Mouse (Mus musculus): ENCODE measurements around the gene Cped1. TPM values are rescaled to one million over a fixed set of nuclear protein-coding genes. Genes with fewer than 3 reads are reported as not detected.

Gene Cped1
- polyA plus RNA-seq, 1 experiment from 2014 or later: 3.2 TPM

- H3K36me3 ChIP-seq (ENCODE audit: control insufficient read depth, insufficient read depth): no peaks in the 10 kb centered on the region
- no peaks in the 10 kb centered on the region for H3K9me3 ChIP-seq (ENCODE audit: control insufficient read depth, low read length)
- H3K27me3 ChIP-seq (replicated peaks; ENCODE audit: control insufficient read depth, insufficient read depth, low read length): no peaks in the 10 kb centered on the region
- H3K4me2 ChIP-seq (ENCODE audit: low read length): no peak overlapping the region
- ATAC-seq: no peak
- WGBS: 87% methylated on average over 3 of the region's 3 CpGs
- H3K27ac ChIP-seq (ENCODE audit: low read length): no peak overlapping the region
- H3K4me3 ChIP-seq (replicated peaks; ENCODE audit: low read length): no peak overlapping the region
- H3K4me1 ChIP-seq (replicated peaks; ENCODE audit: control insufficient read depth, insufficient read depth, low read length): no peaks in the 10 kb centered on the region
- no peak overlapping the region for H3K9ac ChIP-seq (replicated peaks; ENCODE audit: low read depth, low read length)
Observed at GRCm38 (mm10) chr6:22198603-22199002, 212.9 kb downstream of the Cped1 start.

- WGBS: 88% methylated on average over 2 of the region's 2 CpGs
- ATAC-seq: no peak
- no peaks in the 10 kb centered on the region for H3K4me1 ChIP-seq (replicated peaks; ENCODE audit: control insufficient read depth, insufficient read depth, low read length)
- no peaks in the 10 kb centered on the region for H3K27me3 ChIP-seq (replicated peaks; ENCODE audit: control insufficient read depth, insufficient read depth, low read length)
- no peak overlapping the region for H3K4me2 ChIP-seq (ENCODE audit: low read length)
- no peaks in the 10 kb centered on the region for H3K9me3 ChIP-seq (ENCODE audit: control insufficient read depth, low read length)
- no peaks in the 10 kb centered on the region for H3K36me3 ChIP-seq (ENCODE audit: control insufficient read depth, insufficient read depth)
- H3K27ac ChIP-seq (ENCODE audit: low read length): no peak overlapping the region
- no peak overlapping the region for H3K4me3 ChIP-seq (replicated peaks; ENCODE audit: low read length)
- H3K9ac ChIP-seq (replicated peaks; ENCODE audit: low read depth, low read length): no peak overlapping the region
Observed at GRCm38 (mm10) chr6:22199473-22199872, 213.8 kb downstream of the Cped1 start.

- no peaks in the 10 kb centered on the region for H3K36me3 ChIP-seq (ENCODE audit: control insufficient read depth, insufficient read depth)
- H3K27ac ChIP-seq (ENCODE audit: low read length): no peak overlapping the region
- no peak for ATAC-seq
- H3K9ac ChIP-seq (replicated peaks; ENCODE audit: low read depth, low read length): no peak overlapping the region
- H3K9me3 ChIP-seq (ENCODE audit: control insufficient read depth, low read length): no peaks in the 10 kb centered on the region
- peaks cover 3% of the 10 kb centered on the region for H3K4me1 ChIP-seq (replicated peaks; ENCODE audit: control insufficient read depth, insufficient read depth, low read length)
- H3K4me2 ChIP-seq (ENCODE audit: low read length): no peak overlapping the region
- H3K27me3 ChIP-seq (replicated peaks; ENCODE audit: control insufficient read depth, insufficient read depth, low read length): no peaks in the 10 kb centered on the region
- 92% methylated on average over 3 of the region's 3 CpGs for WGBS
- no peak overlapping the region for H3K4me3 ChIP-seq (replicated peaks; ENCODE audit: low read length)
Observed at GRCm38 (mm10) chr6:22200133-22200532, 214.4 kb downstream of the Cped1 start.

- peaks cover 15% of the 10 kb centered on the region for H3K4me1 ChIP-seq (replicated peaks; ENCODE audit: control insufficient read depth, insufficient read depth, low read length)
- WGBS: 56% methylated on average over 3 of the region's 3 CpGs
- no peaks in the 10 kb centered on the region for H3K9me3 ChIP-seq (ENCODE audit: control insufficient read depth, low read length)
- no peak overlapping the region for H3K9ac ChIP-seq (replicated peaks; ENCODE audit: low read depth, low read length)
- ATAC-seq: peak; percentile 65
- no peak overlapping the region for H3K27ac ChIP-seq (ENCODE audit: low read length)
- no peaks in the 10 kb centered on the region for H3K27me3 ChIP-seq (replicated peaks; ENCODE audit: control insufficient read depth, insufficient read depth, low read length)
- no peaks in the 10 kb centered on the region for H3K36me3 ChIP-seq (ENCODE audit: control insufficient read depth, insufficient read depth)
- no peak overlapping the region for H3K4me3 ChIP-seq (replicated peaks; ENCODE audit: low read length)
- H3K4me2 ChIP-seq (ENCODE audit: low read length): no peak overlapping the region
Observed at GRCm38 (mm10) chr6:22201879-22202278, 216.2 kb downstream of the Cped1 start.

GRCm38 (mm10) chr6:22205030-22205750 is 219.5 kb downstream of the Cped1 start:
- peak overlapping the region; percentile 54 for H3K4me2 ChIP-seq (ENCODE audit: low read length)
- no peaks in the 10 kb centered on the region for H3K9me3 ChIP-seq (ENCODE audit: control insufficient read depth, low read length)
- peak; percentile 70 for ATAC-seq
- peaks cover 15% of the 10 kb centered on the region for H3K4me1 ChIP-seq (replicated peaks; ENCODE audit: control insufficient read depth, insufficient read depth, low read length)
- H3K27me3 ChIP-seq (replicated peaks; ENCODE audit: control insufficient read depth, insufficient read depth, low read length): no peaks in the 10 kb centered on the region
- H3K4me3 ChIP-seq (replicated peaks; ENCODE audit: low read length): peak overlapping the region; percentile 25
- no peak overlapping the region; the same call in 1 of the 2 replicates for H3K27ac ChIP-seq (ENCODE audit: low read length)
- H3K36me3 ChIP-seq (ENCODE audit: control insufficient read depth, insufficient read depth): no peaks in the 10 kb centered on the region
- WGBS: 44% methylated on average over 12 of the region's 12 CpGs
- no peak overlapping the region; the same call in 1 of the 2 replicates for H3K9ac ChIP-seq (replicated peaks; ENCODE audit: low read depth, low read length)

- Histone ChIP-seq H3K4me3 (replicated peaks; ENCODE audit: low read length) (peak overlapping the region; percentile 25), H3K27ac (ENCODE audit: low read length) (peak overlapping the region; percentile 66), H3K4me2 (ENCODE audit: low read length) (peak overlapping the region; percentile 54)
Observed at GRCm38 (mm10) chr6:22205751-22206121, 220.0 kb downstream of the Cped1 start.

GRCm38 (mm10) chr6:22206179-22206578 is 220.5 kb downstream of the Cped1 start:
- Histone ChIP-seq H3K36me3 (ENCODE audit: control insufficient read depth, insufficient read depth) (no peaks in the 10 kb centered on the region), H3K9me3 (ENCODE audit: control insufficient read depth, low read length) (no peaks in the 10 kb centered on the region), H3K4me1 (replicated peaks; ENCODE audit: control insufficient read depth, insufficient read depth, low read length) (peaks cover 15% of the 10 kb centered on the region), H3K4me3 (replicated peaks; ENCODE audit: low read length) (peak overlapping the region; percentile 25), H3K27ac (ENCODE audit: low read length) (peak overlapping the region; percentile 66), H3K9ac (replicated peaks; ENCODE audit: low read depth, low read length) (no peak overlapping the region; the same call in 1 of the 2 replicates), H3K4me2 (ENCODE audit: low read length) (peak overlapping the region; percentile 54), H3K27me3 (replicated peaks; ENCODE audit: control insufficient read depth, insufficient read depth, low read length) (no peaks in the 10 kb centered on the region)
- peak; percentile 67 for ATAC-seq
- WGBS: 62% methylated on average over 14 of the region's 14 CpGs

More at GRCm38 (mm10) chr6:22205751-22206121, 220.0 kb downstream of the Cped1 start:
- WGBS: 41% methylated on average over 7 of the region's 7 CpGs
- Histone ChIP-seq H3K9me3 (ENCODE audit: control insufficient read depth, low read length) (no peaks in the 10 kb centered on the region), H3K36me3 (ENCODE audit: control insufficient read depth, insufficient read depth) (no peaks in the 10 kb centered on the region), H3K4me1 (replicated peaks; ENCODE audit: control insufficient read depth, insufficient read depth, low read length) (peaks cover 15% of the 10 kb centered on the region), H3K9ac (replicated peaks; ENCODE audit: low read depth, low read length) (no peak overlapping the region; the same call in 1 of the 2 replicates), H3K27me3 (replicated peaks; ENCODE audit: control insufficient read depth, insufficient read depth, low read length) (no peaks in the 10 kb centered on the region)
- peak; percentile 56 for ATAC-seq

GRCm38 (mm10) chr6:22206630-22207293 is 221.0 kb downstream of the Cped1 start:
- ATAC-seq: peak; percentile 66

GRCm38 (mm10) chr6:22212158-22212557 is 226.4 kb downstream of the Cped1 start:
- Histone ChIP-seq H3K4me2 (ENCODE audit: low read length) (no peak overlapping the region), H3K4me3 (replicated peaks; ENCODE audit: low read length) (no peak overlapping the region), H3K4me1 (replicated peaks; ENCODE audit: control insufficient read depth, insufficient read depth, low read length) (no peaks in the 10 kb centered on the region), H3K9ac (replicated peaks; ENCODE audit: low read depth, low read length) (no peak overlapping the region), H3K9me3 (ENCODE audit: control insufficient read depth, low read length) (no peaks in the 10 kb centered on the region), H3K27ac (ENCODE audit: low read length) (no peak overlapping the region), H3K27me3 (replicated peaks; ENCODE audit: control insufficient read depth, insufficient read depth, low read length) (no peaks in the 10 kb centered on the region), H3K36me3 (ENCODE audit: control insufficient read depth, insufficient read depth) (no peaks in the 10 kb centered on the region)
- ATAC-seq: no peak
- WGBS: 88% methylated on average over 6 of the region's 6 CpGs

More at GRCm38 (mm10) chr6:22206630-22207293, 221.0 kb downstream of the Cped1 start:
- Histone ChIP-seq H3K27me3 (replicated peaks; ENCODE audit: control insufficient read depth, insufficient read depth, low read length) (no peaks in the 10 kb centered on the region), H3K9me3 (ENCODE audit: control insufficient read depth, low read length) (no peaks in the 10 kb centered on the region), H3K36me3 (ENCODE audit: control insufficient read depth, insufficient read depth) (no peaks in the 10 kb centered on the region), H3K4me2 (ENCODE audit: low read length) (peak overlapping the region; percentile 54), H3K4me1 (replicated peaks; ENCODE audit: control insufficient read depth, insufficient read depth, low read length) (peaks cover 15% of the 10 kb centered on the region), H3K27ac (ENCODE audit: low read length) (no peak overlapping the region), H3K9ac (replicated peaks; ENCODE audit: low read depth, low read length) (no peak overlapping the region), H3K4me3 (replicated peaks; ENCODE audit: low read length) (no peak overlapping the region)
- WGBS: 45% methylated on average over 6 of the region's 6 CpGs

Measured in forebrain, embryonic 16.5 days (tissue).